Mouse (Mus musculus) MEL (cell line): Measurements from ENCODE around the gene Agr3. TPM values are rescaled to one million over a fixed set of nuclear protein-coding genes. Genes with fewer than 3 reads are reported as not detected.

Experiments
- DNase-seq: peaks from one replicate; pipeline ENCODE4 v3.0.0; 2011; ENCODE audit warnings: low read depth, low spot score
- H3K27ac ChIP-seq: 2 replicates; pipeline ENCODE4 v1.5.1; 2012; ENCODE audit warnings: low read depth, mild to moderate bottlenecking, control low read depth, low read length, moderate library complexity; ENCODE audit not compliant: control insufficient read depth
- H3K27me3 ChIP-seq, 2 experiments: fragments of 150-350 bp in 1 of 2; sonication (generic) in 1 of 2; 2 replicates each; pipeline ENCODE4 v1.6.1; 2012; ENCODE audit warnings: low read length in 2 of 2, mild to moderate bottlenecking in 2 of 2, improper control_type of control experiment in 1 of 2, moderate library complexity in 1 of 2; ENCODE audit not compliant: insufficient read depth in 2 of 2, control insufficient read depth in 1 of 2
- H3K36me3 ChIP-seq, 2 experiments: 2 replicates each; pipeline ENCODE4 v1.6.1; 2012 to 2014; ENCODE audit warnings: low read length in 2 of 2, improper control_type of control experiment in 1 of 2, inconsistent platforms in 1 of 2, mild to moderate bottlenecking in 1 of 2; ENCODE audit not compliant: insufficient read depth in 2 of 2, control insufficient read depth in 1 of 2
- H3K4me1 ChIP-seq, 2 experiments: fragments of 150-350 bp in 1 of 2; sonication (generic) in 1 of 2; 2 replicates each; pipeline ENCODE4 v1.6.1; 2012; ENCODE audit warnings: low read length in 2 of 2, improper control_type of control experiment in 1 of 2, mild to moderate bottlenecking in 1 of 2; ENCODE audit not compliant: insufficient read depth in 2 of 2, control insufficient read depth in 1 of 2
- H3K4me3 ChIP-seq, 2 experiments: fragments of 150-350 bp in 1 of 2; sonication (generic) in 1 of 2; 2 replicates each; pipeline ENCODE4 v1.5.1; 2012; ENCODE audit warnings: low read depth in 2 of 2, low read length in 2 of 2, mild to moderate bottlenecking in 2 of 2, moderate library complexity in 2 of 2, control low read depth in 1 of 2, improper control_type of control experiment in 1 of 2; ENCODE audit not compliant: control insufficient read depth in 1 of 2, insufficient read depth in 1 of 2
- H3K79me2 ChIP-seq: 2 replicates; pipeline ENCODE4 v1.6.1; 2012; ENCODE audit warnings: mild to moderate bottlenecking, low read length, moderate library complexity; ENCODE audit not compliant: control insufficient read depth, poor library complexity, insufficient read depth
- H3K9ac ChIP-seq: 2 replicates; pipeline ENCODE4 v1.6.1; 2012; ENCODE audit warnings: low read depth, mild to moderate bottlenecking, control low read depth, low read length, moderate library complexity; ENCODE audit not compliant: control insufficient read depth, poor library complexity, severe bottlenecking
- H3K9me3 ChIP-seq: fragments of 150-350 bp; sonication (generic); replicated peaks from 2 replicates; pipeline ENCODE4 v1.6.1; 2012; ENCODE audit warnings: mild to moderate bottlenecking, low read length, improper control_type of control experiment, moderate library complexity; ENCODE audit not compliant: insufficient read depth
- CTCF ChIP-seq, 3 experiments: IDR thresholded peaks in 2 of 3; conservative IDR thresholded peaks in 1 of 3; 2 replicates each; pipeline ENCODE4 v1.5.1; 2011 to 2012; ENCODE audit warnings: low read length in 3 of 3, low read depth in 2 of 3, mild to moderate bottlenecking in 2 of 3, improper control_type of control experiment in 1 of 3, inconsistent platforms in 1 of 3, mixed read lengths in 1 of 3, moderate library complexity in 1 of 3; ENCODE audit not compliant: control insufficient read depth in 1 of 3, insufficient read depth in 1 of 3, poor library complexity in 1 of 3, severe bottlenecking in 1 of 3
- ELF1 ChIP-seq: IDR thresholded peaks from 2 replicates; pipeline ENCODE4 v1.6.1; 2014; ENCODE audit warnings: low read depth, mild to moderate bottlenecking, inconsistent platforms, low read length, improper control_type of control experiment, moderate library complexity
- ETS1 ChIP-seq: IDR thresholded peaks from 2 replicates; pipeline ENCODE4 v1.6.1; 2012; ENCODE audit warnings: low read depth, mild to moderate bottlenecking, inconsistent platforms, low read length, improper control_type of control experiment, moderate library complexity
- GABPA ChIP-seq: IDR thresholded peaks from 2 replicates; pipeline ENCODE4 v1.6.1; 2012; ENCODE audit warnings: low read depth, mild to moderate bottlenecking, inconsistent platforms, low read length, improper control_type of control experiment, moderate library complexity
- GATA1 ChIP-seq: IDR thresholded peaks from 2 replicates; pipeline ENCODE4 v1.6.1; 2011; ENCODE audit warnings: low read depth, low read length, improper control_type of control experiment
- JUND ChIP-seq: IDR thresholded peaks from 2 replicates; pipeline ENCODE4 v1.6.1; 2011; ENCODE audit warnings: low read depth, mild to moderate bottlenecking, improper control_type of control experiment, low read length
- MAFK ChIP-seq: IDR thresholded peaks from 2 replicates; pipeline ENCODE4 v1.6.1; 2011; ENCODE audit warnings: low read depth, mild to moderate bottlenecking, low read length, improper control_type of control experiment, borderline replicate concordance
- MAZ ChIP-seq: IDR thresholded peaks from 2 replicates; pipeline ENCODE4 v1.6.1; 2012; ENCODE audit warnings: low read depth, mild to moderate bottlenecking, inconsistent platforms, low read length, improper control_type of control experiment
- MYB ChIP-seq: IDR thresholded peaks from 2 replicates; pipeline ENCODE4 v1.6.1; 2011; ENCODE audit warnings: mild to moderate bottlenecking, low read depth, low read length, improper control_type of control experiment
- MYC ChIP-seq: IDR thresholded peaks from 2 replicates; pipeline ENCODE4 v1.6.1; 2011; ENCODE audit warnings: low read depth, mild to moderate bottlenecking, low read length, improper control_type of control experiment, moderate library complexity
- NELFE ChIP-seq: IDR thresholded peaks from 2 replicates; pipeline ENCODE4 v1.6.1; 2011; ENCODE audit warnings: low read depth, low read length, improper control_type of control experiment
- NRF1 ChIP-seq: IDR thresholded peaks from 2 replicates; pipeline ENCODE4 v1.6.1; 2014; ENCODE audit warnings: low read depth, mild to moderate bottlenecking, inconsistent platforms, low read length, improper control_type of control experiment, moderate library complexity; ENCODE audit not compliant: poor library complexity, insufficient read depth, severe bottlenecking
- POLR2A ChIP-seq, 2 experiments: IDR thresholded peaks; 2 replicates each; pipeline ENCODE4 v1.6.1; 2011 to 2012; ENCODE audit warnings: low read length in 2 of 2, mild to moderate bottlenecking in 2 of 2, control low read depth in 1 of 2, improper control_type of control experiment in 1 of 2, low read depth in 1 of 2, moderate library complexity in 1 of 2; ENCODE audit not compliant: control insufficient read depth in 1 of 2, insufficient read depth in 1 of 2, poor library complexity in 1 of 2
- POLR2AphosphoS5 ChIP-seq: IDR thresholded peaks from 2 replicates; pipeline ENCODE4 v1.6.1; 2012; ENCODE audit warnings: low read depth, borderline replicate concordance, mild to moderate bottlenecking, inconsistent platforms, low read length, moderate library complexity, mixed read lengths
- RAD21 ChIP-seq: IDR thresholded peaks from 2 replicates; pipeline ENCODE4 v1.6.1; 2011; ENCODE audit warnings: mild to moderate bottlenecking, low read depth, low read length, improper control_type of control experiment
- SIN3A ChIP-seq: IDR thresholded peaks from 2 replicates; pipeline ENCODE4 v1.6.1; 2012; ENCODE audit warnings: low read length, improper control_type of control experiment, inconsistent platforms
- SMC3 ChIP-seq: IDR thresholded peaks from 2 replicates; pipeline ENCODE4 v1.6.1; 2011; ENCODE audit warnings: low read depth, low read length, improper control_type of control experiment
- TBP ChIP-seq: IDR thresholded peaks from 2 replicates; pipeline ENCODE4 v1.8.0; 2011; ENCODE audit warnings: low read depth, low read length, improper control_type of control experiment
- USF1 ChIP-seq: IDR thresholded peaks from 2 replicates; pipeline ENCODE4 v1.6.1; 2014; ENCODE audit warnings: low read depth, mild to moderate bottlenecking, inconsistent platforms, low read length, improper control_type of control experiment, moderate library complexity
- ZC3H11A ChIP-seq: IDR thresholded peaks from 2 replicates; pipeline ENCODE4 v1.6.1; 2012; ENCODE audit warnings: low read depth, mild to moderate bottlenecking, inconsistent platforms, low read length, improper control_type of control experiment
- ZKSCAN1 ChIP-seq: IDR thresholded peaks from 2 replicates; pipeline ENCODE4 v1.6.1; 2012; ENCODE audit warnings: low read depth, mild to moderate bottlenecking, inconsistent platforms, low read length, improper control_type of control experiment, moderate library complexity
- polyA plus RNA-seq, 2 experiments: library from polyadenylated mRNA; stranded (reverse) in 1 of 2; unstranded in 1 of 2; fragments of >175 nt in 1 of 2; fragments of >200 nt in 1 of 2; gene quantifications; 2 replicates each; pipeline versions ENCODE4 v1.2.1 to v1.2.4; 2012; ENCODE audit warnings: low replicate concordance in 2 of 2, low read depth in 1 of 2; ENCODE audit not compliant: insufficient read length in 2 of 2, insufficient read depth in 1 of 2, missing spikeins in 1 of 2
- total RNA-seq: library from RNA; depleted of rRNA; stranded (reverse); fragments of 300-350 nt; gene quantifications from 2 replicates; pipeline ENCODE4 v1.2.3, GENCODE M21; 2012

Agr3 gene
- total and polyA plus RNA-seq, 3 experiments = not detected

GRCm38 (mm10) chr12:35915813-35916212, 9.6 kb upstream of the Agr3 start:
- no peaks in the 10 kb centered on the region for H3K36me3 ChIP-seq
- H3K4me3 ChIP-seq = no peak overlapping the region
- TF ChIP-seq SIN3A (no peak), GATA1 (no peak), RAD21 (no peak), MYB (no peak), TBP (no peak)
- DNase-seq = no peak
- no peaks in the 10 kb centered on the region for H3K4me1 ChIP-seq
- no peak overlapping the region for H3K9ac ChIP-seq
- no peaks in the 10 kb centered on the region for H3K79me2 ChIP-seq
- H3K27me3 ChIP-seq = peaks cover 0 to 8% of the 10 kb centered on the region in 2 experiments; a peak in 2 of 4 replicates
- no peaks in the 10 kb centered on the region for H3K9me3 ChIP-seq
- no peak overlapping the region for H3K27ac ChIP-seq

- Histone ChIP-seq H3K9me3 (no peaks in the 10 kb centered on the region), H3K36me3 (no peaks in the 10 kb centered on the region), H3K4me1 (no peaks in the 10 kb centered on the region), H3K9ac (no peak overlapping the region), H3K27me3 (peaks cover 0 to 7% of the 10 kb centered on the region in 2 experiments; a peak in 2 of 4 replicates), H3K4me3 (no peak overlapping the region), H3K79me2 (no peaks in the 10 kb centered on the region), H3K27ac (no peak overlapping the region)
- DNase-seq = no peak
- TF ChIP-seq CTCF (IDR thresholded peaks at IDR 0.05 in 2 of 3, conservative IDR thresholded peaks at IDR 0.05 in 1 of 3; ENCODE audit: control insufficient read depth in 1 of 3, insufficient read depth in 1 of 3, low read depth in 2 of 3, low read length in 3 of 3, poor library complexity in 1 of 3, severe bottlenecking in 1 of 3) = no peak
- no peak for TF ChIP-seq RAD21
- TF ChIP-seq POLR2AphosphoS5 = no peak
- TF ChIP-seq USF1 = no peak
Measured at GRCm38 (mm10) chr12:35916467-35916866, 9.0 kb upstream of the Agr3 start.

- DNase-seq = no peak
- Histone ChIP-seq H3K9ac (no peak overlapping the region), H3K27ac (no peak overlapping the region)
- TF ChIP-seq MYB = no peak
- no peak for TF ChIP-seq ELF1
- TF ChIP-seq NRF1 = no peak
- TF ChIP-seq USF1 = no peak
- no peak for TF ChIP-seq MAFK
- TF ChIP-seq GATA1 = no peak
- TF ChIP-seq JUND = no peak
- no peak for TF ChIP-seq SMC3
- no peak for TF ChIP-seq RAD21
- TF ChIP-seq POLR2A (IDR thresholded peaks at IDR 0.05; ENCODE audit: control insufficient read depth in 1 of 2, insufficient read depth in 1 of 2, low read depth in 1 of 2, low read length in 2 of 2, poor library complexity in 1 of 2) = no peak
- TF ChIP-seq MAZ = no peak
- TF ChIP-seq ZKSCAN1 = no peak
- no peak for TF ChIP-seq NELFE
- no peak for TF ChIP-seq ETS1
- no peak for TF ChIP-seq GABPA
- TF ChIP-seq POLR2AphosphoS5 = no peak
- TF ChIP-seq ZC3H11A = no peak
- TF ChIP-seq MYC = no peak
- TF ChIP-seq, all 39 proteins: peak for 0
- Histone ChIP-seq H3K79me2 (no peaks in the 10 kb centered on the region), H3K9me3 (no peaks in the 10 kb centered on the region), H3K4me3 (no peak overlapping the region), H3K36me3 (no peaks in the 10 kb centered on the region), H3K4me1 (no peaks in the 10 kb centered on the region), H3K27me3 (peaks cover 0 to 5% of the 10 kb centered on the region in 2 experiments; a peak in 2 of 4 replicates)
Measured at GRCm38 (mm10) chr12:35918031-35918430, 7.4 kb upstream of the Agr3 start.
